In the genomic region with DNA sequence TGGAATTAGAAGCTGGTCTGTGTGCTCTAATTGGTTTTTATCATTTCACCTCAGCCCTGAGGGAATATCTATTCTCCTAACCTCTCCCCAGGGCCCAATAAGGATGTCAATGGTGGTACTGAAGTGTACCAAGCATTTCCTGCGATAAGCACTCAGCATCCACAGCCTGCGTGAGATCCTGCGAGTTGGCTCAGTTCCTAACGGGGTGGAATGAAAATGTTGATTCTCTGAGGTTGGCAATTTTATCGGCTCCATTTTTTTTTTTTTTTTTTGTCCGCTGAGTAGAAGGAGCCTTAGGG, we compare ENCODE assay signal across 12 mouse cellular contexts.
"Had no signal": no experiment of that assay in that cellular context is flagged by ENCODE, and none has a peak within 500 bp of the region (broad histone marks: within the 10 kb centered on the region; RNA-seq: fewer than 3 reads in every experiment).

No protein-coding gene starts in this region.

- H3K9ac ChIP-seq: lung, embryonic 14.5 days; midbrain, embryonic 12.5 days; neural tube, embryonic 12.5 days had no signal

- H3K4me3 ChIP-seq: midbrain, embryonic 12.5 days; myocyte; neural tube, embryonic 12.5 days had no signal

- H3K36me3 ChIP-seq: midbrain, embryonic 12.5 days; neural tube, embryonic 12.5 days had no signal

- H3K9me3 ChIP-seq: midbrain, embryonic 12.5 days; neural tube, embryonic 12.5 days had no signal

- H3K4me1 ChIP-seq: midbrain, embryonic 12.5 days had no signal

- H3K27ac ChIP-seq: kidney, postnatal 0 days; macrophage; midbrain, embryonic 12.5 days; neural tube, embryonic 12.5 days; stomach, postnatal 0 days had no signal

- H3K27me3 ChIP-seq: midbrain, embryonic 12.5 days; neural tube, embryonic 12.5 days had no signal

- H3K4me2 ChIP-seq: liver, embryonic 11.5 days; lung, embryonic 14.5 days; midbrain, embryonic 12.5 days; neural tube, embryonic 12.5 days had no signal

- DNase-seq: kidney, adult 11 months; kidney, adult 9 months; kidney, postnatal 36 days; lung, embryonic 14.5 days; lung, postnatal 10 days had no signal
